Mouse (Mus musculus): ENCODE measurements around the gene Lad1. TPM values are rescaled to one million over a fixed set of nuclear protein-coding genes. Genes with fewer than 3 reads are reported as not detected.

Gene Lad1
- polyA plus RNA-seq, 1 experiment from 2014 or later = 0.58 TPM

DNA sequence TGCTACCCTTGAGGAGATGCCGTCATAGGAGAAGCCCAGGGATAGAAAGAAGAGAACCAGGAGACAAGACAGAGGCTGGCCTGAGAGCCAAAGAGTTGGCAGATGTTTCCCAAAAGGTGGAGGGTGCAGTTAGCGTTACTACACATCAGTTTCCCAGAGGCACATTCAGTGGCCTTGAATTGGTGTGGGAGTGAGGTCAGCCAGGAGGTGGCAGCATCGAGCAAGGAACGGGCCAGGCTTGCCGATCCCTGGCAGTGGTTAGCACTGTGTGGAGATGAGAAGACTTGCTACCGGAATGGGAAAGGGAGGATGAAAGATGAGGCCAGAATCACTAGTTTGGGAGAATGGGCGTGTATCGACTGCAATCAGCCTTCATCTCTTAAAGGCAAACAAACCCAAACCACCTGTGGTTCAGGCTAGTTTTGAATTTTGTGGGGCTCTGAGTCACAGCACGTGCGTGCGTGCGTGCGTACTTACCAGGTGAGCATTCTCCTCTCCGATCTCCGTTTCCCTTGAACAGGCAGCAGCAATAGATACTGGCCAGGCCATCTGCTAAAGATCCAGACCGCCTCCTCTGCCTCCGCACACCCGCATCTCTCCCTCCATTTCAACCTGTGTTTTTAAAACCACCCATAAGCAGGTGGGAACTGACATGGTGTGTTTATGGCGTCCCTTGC lies 47.3 kb downstream of the Lad1 start:
- Histone ChIP-seq H3K9ac (replicated peaks; ENCODE audit: low read length) (no peak overlapping the region), H3K36me3 (ENCODE audit: control insufficient read depth, insufficient read depth, low read length) (no peaks in the 10 kb centered on the region), H3K4me1 (ENCODE audit: control insufficient read depth, insufficient read depth, low read length) (no peaks in the 10 kb centered on the region), H3K4me3 (replicated peaks; ENCODE audit: low read depth, low read length) (no peak overlapping the region), H3K27me3 (ENCODE audit: control insufficient read depth, insufficient read depth, low read length) (no peaks in the 10 kb centered on the region), H3K9me3 (ENCODE audit: control insufficient read depth, low read length) (no peaks in the 10 kb centered on the region), H3K4me2 (ENCODE audit: low read length) (no peak overlapping the region), H3K27ac (replicated peaks; ENCODE audit: low read depth, low read length) (no peak overlapping the region)
- no peak; the same call in 1 of the 2 replicates for ATAC-seq (ENCODE audit: low FRiP score, low TSS enrichment)
- peak; percentile 89 for DNase-seq
- 54% methylated on average over 19 of the region's 19 CpGs for WGBS

DNA sequence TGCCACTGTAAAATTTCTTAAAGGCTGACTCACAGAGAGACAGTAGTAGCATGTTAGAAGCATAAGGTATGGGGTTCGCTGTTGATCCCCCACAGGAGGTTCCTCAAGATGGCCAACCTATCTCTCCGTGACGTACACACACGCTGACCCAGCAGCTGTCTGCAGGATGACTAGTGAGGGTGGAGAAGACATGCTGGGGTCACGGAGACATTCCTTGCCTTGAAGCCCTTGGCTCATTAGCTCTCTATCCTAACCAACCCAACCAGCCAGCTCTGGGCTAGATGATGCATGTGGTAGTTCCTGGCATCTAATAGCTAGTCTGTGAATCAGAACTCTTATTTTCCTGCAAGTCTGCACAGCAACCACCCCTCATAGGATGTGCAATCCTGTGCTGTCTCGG lies 50.2 kb downstream of the Lad1 start:
- no peak overlapping the region for H3K9ac ChIP-seq (replicated peaks; ENCODE audit: low read length)
- no peaks in the 10 kb centered on the region for H3K4me1 ChIP-seq (ENCODE audit: control insufficient read depth, insufficient read depth, low read length)
- WGBS = 95% methylated on average over 6 of the region's 6 CpGs
- no peaks in the 10 kb centered on the region for H3K9me3 ChIP-seq (ENCODE audit: control insufficient read depth, low read length)
- no peak overlapping the region for H3K27ac ChIP-seq (replicated peaks; ENCODE audit: low read depth, low read length)
- DNase-seq (no peak), ATAC-seq (ENCODE audit: low FRiP score, low TSS enrichment) (no peak)
- no peaks in the 10 kb centered on the region for H3K36me3 ChIP-seq (ENCODE audit: control insufficient read depth, insufficient read depth, low read length)
- no peaks in the 10 kb centered on the region for H3K27me3 ChIP-seq (ENCODE audit: control insufficient read depth, insufficient read depth, low read length)
- no peak overlapping the region for H3K4me2 ChIP-seq (ENCODE audit: low read length)
- no peak overlapping the region for H3K4me3 ChIP-seq (replicated peaks; ENCODE audit: low read depth, low read length)

DNA sequence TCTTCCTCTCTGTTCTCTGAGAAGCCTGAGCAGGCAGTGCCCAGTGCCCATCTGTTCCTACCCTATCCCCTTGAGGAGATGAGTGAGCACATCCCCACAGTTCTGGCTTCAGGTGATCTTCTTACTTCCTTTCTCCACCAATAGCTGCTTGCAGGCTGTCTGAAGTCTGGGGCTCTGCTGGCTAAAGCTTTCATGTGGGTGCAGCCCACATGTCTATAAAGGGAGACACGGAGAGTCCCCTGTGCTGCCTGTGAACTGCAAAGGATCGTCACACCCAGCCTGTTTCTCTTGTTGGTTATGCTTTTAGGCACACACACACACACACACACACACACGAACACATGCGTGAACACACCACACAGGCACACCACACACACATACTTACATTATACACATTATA lies 54.6 kb downstream of the Lad1 start:
- WGBS = 91% methylated on average over 4 of the region's 4 CpGs
- no peaks in the 10 kb centered on the region for H3K27me3 ChIP-seq (ENCODE audit: control insufficient read depth, insufficient read depth, low read length)
- no peak for ATAC-seq (ENCODE audit: low FRiP score, low TSS enrichment)

DNA sequence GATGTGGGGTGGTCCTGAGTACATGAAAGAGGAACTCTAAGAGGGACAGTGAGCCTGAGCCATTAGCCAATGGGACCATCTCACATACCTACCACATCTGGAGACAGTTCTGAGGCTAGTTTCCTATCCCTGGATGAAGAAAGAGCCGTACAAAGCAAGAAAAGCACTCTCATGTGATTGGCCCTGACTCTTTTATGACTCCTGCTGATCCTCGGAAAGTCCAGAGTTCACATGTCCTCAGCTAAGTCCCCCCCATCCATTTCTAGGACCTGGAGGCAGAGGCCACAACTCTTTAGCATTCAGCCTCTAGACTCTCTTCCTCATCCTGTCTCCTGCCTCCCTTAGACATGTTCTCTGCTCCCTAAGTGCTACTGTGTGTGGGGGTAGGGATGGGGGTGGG lies 58.9 kb downstream of the Lad1 start:
- no peak overlapping the region for H3K4me2 ChIP-seq (ENCODE audit: low read length)
- ATAC-seq (ENCODE audit: low FRiP score, low TSS enrichment) (no peak), DNase-seq (no peak)
- H3K36me3 ChIP-seq (ENCODE audit: control insufficient read depth, insufficient read depth, low read length) = no peaks in the 10 kb centered on the region
- H3K27ac ChIP-seq (replicated peaks; ENCODE audit: low read depth, low read length) = no peak overlapping the region
- H3K9me3 ChIP-seq (ENCODE audit: control insufficient read depth, low read length) = no peaks in the 10 kb centered on the region
- H3K4me3 ChIP-seq (replicated peaks; ENCODE audit: low read depth, low read length) = no peak overlapping the region
- H3K4me1 ChIP-seq (ENCODE audit: control insufficient read depth, insufficient read depth, low read length) = no peaks in the 10 kb centered on the region
- 81% methylated on average over 2 of the region's 2 CpGs for WGBS
- no peaks in the 10 kb centered on the region for H3K27me3 ChIP-seq (ENCODE audit: control insufficient read depth, insufficient read depth, low read length)
- no peak overlapping the region for H3K9ac ChIP-seq (replicated peaks; ENCODE audit: low read length)

More for the DNA sequence above, 54.6 kb downstream of the Lad1 start:
- no peak for DNase-seq
- H3K4me3 ChIP-seq (replicated peaks; ENCODE audit: low read depth, low read length) = no peak overlapping the region
- no peaks in the 10 kb centered on the region for H3K4me1 ChIP-seq (ENCODE audit: control insufficient read depth, insufficient read depth, low read length)
- no peaks in the 10 kb centered on the region for H3K9me3 ChIP-seq (ENCODE audit: control insufficient read depth, low read length)
- no peak overlapping the region for H3K9ac ChIP-seq (replicated peaks; ENCODE audit: low read length)
- no peak overlapping the region for H3K27ac ChIP-seq (replicated peaks; ENCODE audit: low read depth, low read length)
- H3K36me3 ChIP-seq (ENCODE audit: control insufficient read depth, insufficient read depth, low read length) = no peaks in the 10 kb centered on the region
- no peak overlapping the region for H3K4me2 ChIP-seq (ENCODE audit: low read length)

GRCm38 (mm10) chr1:135882385-135883109 lies 64.1 kb downstream of the Lad1 start:
- H3K36me3 ChIP-seq (ENCODE audit: control insufficient read depth, insufficient read depth, low read length) = no peaks in the 10 kb centered on the region
- ATAC-seq (ENCODE audit: low FRiP score, low TSS enrichment) = no peak
- no peak overlapping the region for H3K4me2 ChIP-seq (ENCODE audit: low read length)
- no peak overlapping the region for H3K4me3 ChIP-seq (replicated peaks; ENCODE audit: low read depth, low read length)
- no peaks in the 10 kb centered on the region for H3K27me3 ChIP-seq (ENCODE audit: control insufficient read depth, insufficient read depth, low read length)
- H3K27ac ChIP-seq (replicated peaks; ENCODE audit: low read depth, low read length) = no peak overlapping the region
- WGBS = 66% methylated on average over 10 of the region's 10 CpGs
- no peaks in the 10 kb centered on the region for H3K4me1 ChIP-seq (ENCODE audit: control insufficient read depth, insufficient read depth, low read length)
- H3K9me3 ChIP-seq (ENCODE audit: control insufficient read depth, low read length) = no peaks in the 10 kb centered on the region
- peak; percentile 79 for DNase-seq
- H3K9ac ChIP-seq (replicated peaks; ENCODE audit: low read length) = no peak overlapping the region

Other genes with a start within 250 kb of the Lad1 start
- 48.2 and 56.3 TPM in 2 replicates for gene Nav1, start 211.3 kb upstream of the Lad1 start, polyA plus RNA-seq (2014; fragmentation: Nextera tagmentation; extraction: Ambion mirVana)
- gene Csrp1, start 98.5 kb upstream of the Lad1 start, polyA plus RNA-seq (2014; fragmentation: Nextera tagmentation; extraction: Ambion mirVana) = 13.2 and 16.1 TPM in 2 replicates
- gene Phlda3, start 52.5 kb upstream of the Lad1 start, polyA plus RNA-seq (2014; fragmentation: Nextera tagmentation; extraction: Ambion mirVana) = 20.7 and 25.1 TPM in 2 replicates
- 0.43 TPM in 1 of 2 replicates, not detected in the other for gene Tnni1, start 39.2 kb upstream of the Lad1 start, polyA plus RNA-seq (2014; fragmentation: Nextera tagmentation; extraction: Ambion mirVana)
- gene Tnnt2, start 17.8 kb downstream of the Lad1 start, polyA plus RNA-seq (2014; fragmentation: Nextera tagmentation; extraction: Ambion mirVana) = 0.34 TPM in 1 of 2 replicates, not detected in the other
- gene Pkp1, start 100.6 kb downstream of the Lad1 start, polyA plus RNA-seq (2014; fragmentation: Nextera tagmentation; extraction: Ambion mirVana) = 0.04 TPM in 1 of 2 replicates, not detected in the other
- not detected in 2 replicates for gene Igfn1, start 187.7 kb downstream of the Lad1 start, polyA plus RNA-seq (2014; fragmentation: Nextera tagmentation; extraction: Ambion mirVana)
- gene Tmem9, start 189.6 kb downstream of the Lad1 start, polyA plus RNA-seq (2014; fragmentation: Nextera tagmentation; extraction: Ambion mirVana) = 90.4 and 140 TPM in 2 replicates
- not detected in 2 replicates for gene Ascl5, start 232.2 kb downstream of the Lad1 start, polyA plus RNA-seq (2014; fragmentation: Nextera tagmentation; extraction: Ambion mirVana)
- not detected in 2 replicates for gene Cacna1s, start 234.2 kb downstream of the Lad1 start, polyA plus RNA-seq (2014; fragmentation: Nextera tagmentation; extraction: Ambion mirVana)

All from midbrain, embryonic 14.5 days (tissue).